Mouse (Mus musculus) G1E (cell line): Measurements from ENCODE around the gene Retreg1. TPM values are rescaled to one million over a fixed set of nuclear protein-coding genes. Genes with fewer than 3 reads are reported as not detected.

Experiments
- ATAC-seq: 2 replicates; pipeline ENCODE4 v1.8.0; 2016; ENCODE audit warnings: mild to moderate bottlenecking; ENCODE audit not compliant: insufficient number of reproducible peaks, poor library complexity, low FRiP score, severe bottlenecking; ENCODE audit errors: extremely low read depth
- DNase-seq: peaks from one replicate; pipeline ENCODE4 v3.0.0; 2012; ENCODE audit warnings: low spot score
- H3K27me3 ChIP-seq: 2 replicates; pipeline ENCODE4 v1.6.1; 2012; ENCODE audit warnings: mild to moderate bottlenecking, low read length, inconsistent platforms; ENCODE audit not compliant: insufficient read depth
- H3K36me3 ChIP-seq: replicated peaks from 2 replicates; pipeline ENCODE3; 2012; ENCODE audit warnings: mild to moderate bottlenecking, inconsistent platforms
- H3K4me1 ChIP-seq: 2 replicates; pipeline ENCODE4 v1.6.1; 2012; ENCODE audit warnings: low read depth, low read length, inconsistent platforms, mixed read lengths; ENCODE audit not compliant: insufficient read depth
- H3K4me3 ChIP-seq: 2 replicates; pipeline ENCODE4 v1.5.1; 2012; ENCODE audit warnings: low read depth, mild to moderate bottlenecking, inconsistent platforms, low read length, moderate library complexity, mixed read lengths
- H3K9me3 ChIP-seq: replicated peaks from 2 replicates; pipeline ENCODE4 v1.6.1; 2012; ENCODE audit warnings: inconsistent platforms
- CTCF ChIP-seq: IDR thresholded peaks from 2 replicates; pipeline ENCODE4 v1.5.1; 2012; ENCODE audit warnings: low read depth, low read length, inconsistent platforms, mixed read lengths
- GATA1 ChIP-seq: IDR thresholded peaks from 2 replicates; pipeline ENCODE4 v1.6.1; 2012; ENCODE audit warnings: borderline replicate concordance, low read length, inconsistent platforms, mixed read lengths
- GATA2 ChIP-seq: IDR thresholded peaks from 2 replicates; pipeline ENCODE4 v1.6.1; 2012; ENCODE audit warnings: low read depth, low read length, inconsistent platforms, borderline replicate concordance
- POLR2AphosphoS5 ChIP-seq: IDR thresholded peaks from 2 replicates; pipeline ENCODE4 v1.6.1; 2012; ENCODE audit warnings: low read depth, low read length, inconsistent platforms; ENCODE audit not compliant: insufficient replicate concordance
- TAL1 ChIP-seq: conservative IDR thresholded peaks from 2 replicates; pipeline ENCODE4 v1.6.1; 2012; ENCODE audit warnings: low read depth, low read length, inconsistent platforms, mixed read lengths
- polyA plus RNA-seq: library from polyadenylated mRNA; stranded (reverse); fragments of >175 nt; gene quantifications from 2 replicates; pipeline ENCODE4 v1.2.3, GENCODE M21; 2012
- total RNA-seq, 2 experiments: library from RNA; stranded (forward) in 1 of 2; stranded (reverse) in 1 of 2; fragments of 200-1000 nt in 1 of 2; fragments of >200 nt in 1 of 2; fragmentation: Nextera tagmentation in 1 of 2; gene quantifications; 2 replicates each; pipeline ENCODE4 v1.2.3; 2014 to 2017

The Retreg1 gene
- total and polyA plus RNA-seq, 3 experiments: 0.16 TPM; not detected in 2

DNA sequence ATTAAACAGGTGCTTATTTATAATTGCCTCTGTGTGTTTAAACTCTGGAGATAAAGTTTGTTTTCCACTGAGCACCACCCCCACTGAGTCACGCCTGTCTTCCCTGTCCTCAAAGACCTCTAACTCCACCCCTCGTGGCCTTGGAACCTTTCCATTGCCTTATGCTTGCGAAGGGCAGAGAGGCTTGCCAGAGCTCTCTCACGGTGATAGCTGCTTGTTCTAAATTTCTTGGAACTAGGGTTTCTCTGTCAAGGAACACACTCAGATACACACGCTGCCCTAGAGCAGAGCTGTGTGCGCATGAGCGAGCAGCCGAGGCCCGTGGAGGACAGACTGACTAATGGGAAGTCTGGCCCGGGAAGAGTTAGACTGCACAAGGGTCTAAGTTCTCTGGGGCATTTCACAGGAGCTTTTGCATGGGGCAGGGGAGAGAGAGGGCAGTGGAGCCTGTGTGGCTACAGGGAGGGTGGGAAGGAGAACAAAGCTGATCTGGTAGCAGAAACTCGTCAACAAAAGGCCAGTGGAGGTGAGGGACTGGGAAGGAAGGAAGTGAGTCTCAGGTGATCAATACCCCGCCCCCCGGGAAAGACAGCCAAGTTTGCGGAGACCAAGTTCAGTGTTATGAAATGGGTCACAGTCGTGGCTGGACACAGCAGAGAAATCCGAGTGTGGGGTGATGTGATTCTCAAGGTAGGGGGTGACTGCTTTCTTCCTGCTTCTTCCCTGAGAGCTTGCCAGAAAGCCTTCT, 90.1 kb downstream of the Retreg1 start:
- Histone ChIP-seq H3K9me3 (peaks cover 10% of the 10 kb centered on the region), H3K27me3 (no peaks in the 10 kb centered on the region), H3K4me3 (no peak overlapping the region), H3K36me3 (no peaks in the 10 kb centered on the region), H3K4me1 (no peaks in the 10 kb centered on the region)
- TF ChIP-seq POLR2AphosphoS5 (no peak), CTCF (no peak), TAL1 (no peak), GATA1 (no peak), GATA2 (no peak)
- ATAC-seq: no peak
- no peak for DNase-seq

DNA sequence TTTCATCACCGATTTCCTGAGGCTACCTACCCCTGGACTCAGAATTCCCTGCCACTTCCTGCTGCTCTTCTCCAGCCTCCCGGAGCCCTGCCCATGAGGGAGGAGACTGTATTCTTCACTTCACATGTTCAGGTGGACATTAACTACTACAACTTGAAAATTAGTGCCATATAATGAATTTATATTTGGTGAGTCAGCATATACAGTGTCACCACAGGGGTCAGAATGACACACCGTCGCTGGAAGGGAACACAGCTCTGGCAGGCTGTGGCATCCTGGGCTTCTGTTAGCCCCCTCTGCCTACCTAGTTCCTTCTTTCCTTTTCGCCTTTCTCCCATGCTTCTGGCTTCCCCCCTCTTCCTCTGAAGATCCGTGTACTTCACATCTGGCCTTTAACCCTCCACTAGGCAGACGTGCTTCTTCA, 90.7 kb downstream of the Retreg1 start:
- no peak overlapping the region for H3K4me3 ChIP-seq
- peaks cover 9% of the 10 kb centered on the region for H3K9me3 ChIP-seq
- ATAC-seq (no peak), DNase-seq (no peak)
- no peaks in the 10 kb centered on the region for H3K36me3 ChIP-seq
- H3K4me1 ChIP-seq: no peaks in the 10 kb centered on the region
- no peak for TF ChIP-seq TAL1
- TF ChIP-seq POLR2AphosphoS5: no peak
- no peak for TF ChIP-seq GATA2
- TF ChIP-seq GATA1: no peak
- H3K27me3 ChIP-seq: no peaks in the 10 kb centered on the region

DNA sequence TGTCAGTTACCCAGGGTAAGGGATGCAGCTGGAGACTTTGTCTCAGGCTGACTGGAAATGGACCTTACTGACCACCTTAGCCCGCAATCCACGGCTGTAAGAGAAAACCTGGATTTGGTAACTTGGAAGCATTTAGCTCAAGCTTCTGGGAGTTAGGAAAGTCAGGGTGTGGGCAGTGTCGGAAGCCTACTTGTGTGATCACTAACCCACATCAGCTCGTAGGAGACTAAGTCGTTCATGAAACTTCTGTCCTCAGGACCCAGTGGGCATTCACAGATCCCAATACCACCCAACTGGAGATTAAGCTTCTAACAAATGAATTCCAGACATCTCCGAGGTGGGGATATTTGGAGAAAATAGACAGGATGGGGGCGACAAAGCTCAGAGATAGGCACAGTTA, 91.4 kb downstream of the Retreg1 start:
- TF ChIP-seq TAL1 (no peak), GATA2 (no peak), POLR2AphosphoS5 (no peak), GATA1 (no peak), CTCF (no peak)
- Histone ChIP-seq H3K9me3 (peaks cover 9% of the 10 kb centered on the region), H3K4me3 (no peak overlapping the region), H3K36me3 (no peaks in the 10 kb centered on the region), H3K4me1 (no peaks in the 10 kb centered on the region), H3K27me3 (no peaks in the 10 kb centered on the region)
- no peak for ATAC-seq
- DNase-seq: no peak

DNA sequence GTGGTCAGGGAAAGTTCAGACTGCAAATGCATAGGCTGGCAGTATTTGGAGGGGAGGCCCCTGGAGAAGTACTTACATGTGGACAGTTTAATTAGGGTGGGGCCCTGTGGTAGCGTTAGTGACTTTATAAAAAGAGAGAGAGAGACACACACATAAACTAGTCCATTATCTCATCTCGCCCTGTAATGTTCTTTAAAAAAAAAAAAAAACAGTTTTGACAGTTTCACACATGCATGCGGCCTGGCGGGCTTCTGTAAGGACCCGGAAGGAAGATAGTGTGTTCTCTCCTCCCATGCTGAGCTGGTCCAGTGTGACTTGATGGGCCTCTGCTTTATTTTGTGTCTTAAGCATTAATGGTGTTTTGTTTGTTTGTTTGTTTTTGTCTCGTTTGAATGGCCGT, 95.5 kb downstream of the Retreg1 start:
- no peak for DNase-seq
- H3K4me1 ChIP-seq: no peaks in the 10 kb centered on the region
- H3K9me3 ChIP-seq: no peaks in the 10 kb centered on the region; the same call in 1 of the 2 replicates
- H3K36me3 ChIP-seq: no peaks in the 10 kb centered on the region
- H3K27me3 ChIP-seq: no peaks in the 10 kb centered on the region
- no peak overlapping the region for H3K4me3 ChIP-seq
- TF ChIP-seq GATA2 (no peak), GATA1 (no peak), CTCF (no peak), POLR2AphosphoS5 (no peak), TAL1 (no peak)
- no peak for ATAC-seq

DNA sequence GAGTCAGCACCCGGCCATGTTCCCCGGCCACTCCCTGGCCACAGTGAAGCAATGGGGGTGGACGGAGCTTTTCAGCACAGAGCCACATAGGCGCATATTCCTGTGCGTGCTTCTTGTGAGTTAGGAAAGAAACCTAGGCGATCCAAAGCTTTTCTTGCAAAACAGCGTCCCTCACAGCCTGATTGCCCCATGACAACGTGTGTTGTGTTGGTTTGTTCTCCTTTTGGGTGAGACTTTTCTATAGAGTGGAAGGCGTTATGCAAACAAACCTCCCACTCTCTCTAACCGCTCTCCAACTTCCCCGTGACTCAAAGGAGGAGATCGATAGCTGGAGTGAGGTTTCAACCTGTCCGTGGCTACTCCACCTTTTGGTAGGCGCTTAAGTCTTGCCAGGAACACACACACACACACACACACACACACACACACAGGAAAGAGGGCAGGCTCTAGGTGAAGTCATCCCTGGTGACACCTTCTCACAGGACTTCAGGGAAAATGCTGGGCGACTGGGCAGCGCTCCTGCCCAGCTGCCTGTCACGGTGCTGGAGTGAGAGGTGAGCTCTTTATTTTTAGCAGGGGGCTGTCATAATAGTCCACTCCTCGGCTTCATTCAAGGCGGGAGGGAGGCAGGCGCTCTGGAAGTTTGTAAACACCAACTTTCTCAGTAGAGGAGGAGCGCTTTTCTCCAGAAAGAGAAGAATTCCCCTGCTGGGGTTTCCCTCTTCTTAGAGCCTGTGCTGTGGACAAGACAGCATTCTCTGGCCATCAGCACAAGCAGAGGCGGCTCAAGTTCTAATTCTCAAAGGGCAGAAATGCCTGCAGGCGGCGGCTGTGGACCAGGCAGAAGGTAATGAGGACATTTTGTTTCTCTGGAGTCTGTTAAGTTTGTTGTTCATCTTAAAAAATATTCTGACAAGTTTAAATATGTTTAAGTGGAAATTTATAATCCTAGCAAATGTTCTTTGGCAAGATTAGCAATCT, 97.7 kb downstream of the Retreg1 start:
- ATAC-seq (no peak), DNase-seq (no peak)
- TF ChIP-seq CTCF: no peak
- TF ChIP-seq TAL1: no peak
- no peak for TF ChIP-seq GATA1
- no peak for TF ChIP-seq POLR2AphosphoS5
- no peak for TF ChIP-seq GATA2
- Histone ChIP-seq H3K9me3 (no peaks in the 10 kb centered on the region), H3K4me3 (no peak overlapping the region), H3K27me3 (no peaks in the 10 kb centered on the region), H3K4me1 (no peaks in the 10 kb centered on the region), H3K36me3 (no peaks in the 10 kb centered on the region)

DNA sequence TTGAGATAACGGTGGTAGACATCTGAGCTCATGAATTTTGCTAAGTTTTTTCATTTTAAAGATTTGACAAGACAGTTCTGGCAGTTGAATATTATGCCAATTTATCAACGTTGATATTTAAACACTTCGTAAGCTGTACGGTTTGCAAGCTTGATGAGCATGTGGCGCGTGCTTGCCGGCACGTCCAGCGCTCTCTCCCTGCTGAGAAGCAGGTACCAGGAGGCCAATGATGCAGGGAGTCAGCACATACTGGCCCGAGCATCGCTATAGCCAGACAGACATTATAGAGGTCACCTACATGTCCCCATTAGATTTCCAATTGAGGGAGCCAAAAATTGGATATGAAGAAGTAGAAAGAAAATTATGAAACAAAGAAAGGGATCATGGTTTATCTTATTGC, 98.5 kb downstream of the Retreg1 start:
- Histone ChIP-seq H3K4me3 (no peak overlapping the region), H3K36me3 (no peaks in the 10 kb centered on the region), H3K4me1 (no peaks in the 10 kb centered on the region), H3K9me3 (no peaks in the 10 kb centered on the region), H3K27me3 (no peaks in the 10 kb centered on the region)
- DNase-seq (no peak), ATAC-seq (no peak)
- no peak for TF ChIP-seq CTCF
- TF ChIP-seq TAL1: no peak
- no peak for TF ChIP-seq GATA2
- TF ChIP-seq POLR2AphosphoS5: no peak
- TF ChIP-seq GATA1: no peak
